Mouse (Mus musculus) stomach, postnatal 0 days (tissue): ENCODE data around the gene Sppl3.

Source experiments
- CTCF ChIP-seq: IDR thresholded peaks from 2 replicates; pipeline ENCODE4 v1.5.1; 2016; ENCODE audit warnings: antibody characterized with exemption, low read depth, mild to moderate bottlenecking, moderate library complexity
- EP300 ChIP-seq: optimal IDR thresholded peaks from 2 replicates; pipeline ENCODE3; 2016; ENCODE audit warnings: antibody characterized with exemption

- TF ChIP-seq EP300 (no peak), CTCF (no peak)
Measured at GRCm38 (mm10) chr5:114964315-114964966, 46.5 kb upstream of the Sppl3 start.
